Mouse (Mus musculus) brown adipose tissue, adult 24 weeks (tissue): ENCODE data around the gene Diras2. TPM values are rescaled to one million over a fixed set of nuclear protein-coding genes. Genes with fewer than 3 reads are reported as not detected.
"Not testable (repeated sequence)": the region's sequence is repeated elsewhere in the genome, so short reads cannot be mapped to it uniquely, and the experiment has no call there.

Experiments
- H3K27ac ChIP-seq: fragments of 200-500 bp; replicated peaks from 2 replicates; pipeline ENCODE4 v1.5.1; 2012; ENCODE audit warnings: low read depth, mild to moderate bottlenecking, low read length
- H3K4me1 ChIP-seq: fragments of 200-500 bp; 2 replicates; pipeline ENCODE4 v1.6.1; 2012; ENCODE audit warnings: low read length, mixed read lengths; ENCODE audit not compliant: control insufficient read depth, insufficient read depth, insufficient read length
- H3K4me3 ChIP-seq: fragments of 200-500 bp; 2 replicates; pipeline ENCODE4 v1.5.1; 2012; ENCODE audit warnings: low read depth, mild to moderate bottlenecking, low read length, moderate library complexity; ENCODE audit not compliant: insufficient read depth
- polyA plus RNA-seq: library from polyadenylated mRNA; stranded (reverse); fragments of >200 nt; gene quantifications from 2 replicates; pipeline ENCODE4 v1.2.4, GENCODE M21; 2012; ENCODE audit not compliant: missing spikeins, insufficient read depth, insufficient read length

Gene Diras2
- polyA plus RNA-seq, 1 experiment: 0.28 TPM

DNA sequence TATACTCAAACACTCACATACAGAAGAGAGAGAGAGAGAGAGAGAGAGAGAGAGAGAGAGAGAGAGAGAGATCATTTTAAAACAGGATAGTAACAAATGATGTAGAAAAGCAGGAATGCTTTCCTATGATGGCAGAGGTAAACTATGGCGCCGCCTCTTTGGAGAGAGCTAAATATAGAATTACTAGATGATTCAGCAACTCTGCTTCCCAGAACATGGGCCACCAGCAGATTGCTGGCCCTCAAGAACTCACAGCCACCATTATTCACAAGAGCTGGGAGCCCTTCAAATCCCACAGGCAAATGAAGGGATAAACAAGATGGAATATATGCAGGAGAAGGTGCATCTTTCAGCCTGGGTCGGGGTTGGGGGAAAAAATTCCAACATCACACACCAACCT is 15.0 kb downstream of the Diras2 start:
- Histone ChIP-seq H3K4me1 (no peaks in the 10 kb centered on the region), H3K27ac (no peak overlapping the region), H3K4me3 (no peak overlapping the region)

DNA sequence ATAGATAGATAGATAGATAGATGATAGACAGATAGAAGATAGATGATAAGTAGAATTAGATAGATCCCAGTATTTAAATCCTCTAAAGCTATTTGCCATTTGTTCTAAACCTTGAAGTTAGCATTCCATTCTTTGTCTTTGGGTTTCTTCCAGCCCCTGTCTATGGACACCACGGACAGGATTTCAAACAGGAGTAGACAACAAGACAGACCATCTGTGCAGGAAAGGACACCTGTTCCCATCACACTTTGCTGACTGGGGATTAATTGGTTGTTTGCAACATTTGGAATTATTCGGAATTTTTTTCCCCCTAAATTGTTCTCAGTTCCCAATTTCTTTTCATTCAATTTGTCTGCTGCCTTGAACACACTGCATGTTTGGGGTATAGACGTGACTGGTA is 17.5 kb downstream of the Diras2 start:
- Histone ChIP-seq H3K27ac (no peak overlapping the region), H3K4me1 (no peaks in the 10 kb centered on the region), H3K4me3 (no peak overlapping the region)

DNA sequence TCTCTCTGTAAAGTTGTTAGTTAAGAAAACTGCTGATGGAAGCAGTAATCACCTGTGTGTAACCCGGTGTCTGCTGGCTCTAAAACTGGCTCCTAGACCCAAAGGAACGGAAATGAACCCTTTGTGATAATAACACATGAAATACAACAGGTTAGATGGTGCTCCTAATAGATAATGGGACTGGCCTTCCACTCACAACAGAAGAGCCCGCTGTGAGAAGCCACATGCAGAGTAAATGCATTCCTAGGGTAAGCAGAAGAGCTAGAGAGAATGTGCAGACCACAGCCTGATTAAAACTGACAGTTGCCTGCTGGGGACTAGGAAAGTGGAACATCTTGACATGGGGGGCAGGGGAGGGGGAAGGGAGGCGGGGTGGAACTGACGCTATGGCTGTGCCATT is 18.7 kb downstream of the Diras2 start:
- Histone ChIP-seq H3K4me3 (no peak overlapping the region), H3K4me1 (no peaks in the 10 kb centered on the region), H3K27ac (no peak overlapping the region)

DNA sequence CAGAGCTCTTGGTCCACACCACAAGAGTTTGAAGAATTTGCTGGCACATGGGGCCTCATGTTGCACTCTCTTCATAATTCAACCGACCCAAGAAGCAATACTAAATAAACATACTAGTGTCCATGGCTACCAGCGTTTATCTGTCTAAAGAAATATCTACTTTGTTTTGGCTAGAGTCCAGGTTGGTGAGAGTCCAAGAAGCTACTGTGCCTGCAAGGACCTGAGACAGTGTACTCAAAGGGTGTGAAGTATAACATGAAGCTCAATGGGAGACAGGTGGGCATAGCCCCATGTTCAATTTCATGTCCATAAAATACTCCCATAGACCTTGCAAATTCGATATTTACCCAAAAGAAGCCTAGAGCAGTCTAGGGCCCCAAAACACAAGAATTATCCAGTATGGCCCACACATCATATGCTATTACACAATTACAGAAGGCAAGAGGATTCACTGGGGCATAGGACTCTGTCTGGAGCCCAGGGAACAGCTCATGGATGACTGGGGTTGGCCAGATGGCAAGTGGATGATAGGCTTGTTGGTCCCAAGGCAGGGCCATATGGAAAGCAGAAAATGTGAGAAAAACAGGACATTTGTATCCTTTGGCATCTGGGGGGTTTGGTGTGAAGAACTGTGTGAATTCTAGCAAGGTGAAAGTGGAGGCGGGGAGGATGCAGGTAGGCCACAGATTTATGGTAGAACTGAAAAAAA is 20.8 kb downstream of the Diras2 start:
- Histone ChIP-seq H3K27ac (no peak overlapping the region), H3K4me1 (no peaks in the 10 kb centered on the region), H3K4me3 (no peak overlapping the region)

DNA sequence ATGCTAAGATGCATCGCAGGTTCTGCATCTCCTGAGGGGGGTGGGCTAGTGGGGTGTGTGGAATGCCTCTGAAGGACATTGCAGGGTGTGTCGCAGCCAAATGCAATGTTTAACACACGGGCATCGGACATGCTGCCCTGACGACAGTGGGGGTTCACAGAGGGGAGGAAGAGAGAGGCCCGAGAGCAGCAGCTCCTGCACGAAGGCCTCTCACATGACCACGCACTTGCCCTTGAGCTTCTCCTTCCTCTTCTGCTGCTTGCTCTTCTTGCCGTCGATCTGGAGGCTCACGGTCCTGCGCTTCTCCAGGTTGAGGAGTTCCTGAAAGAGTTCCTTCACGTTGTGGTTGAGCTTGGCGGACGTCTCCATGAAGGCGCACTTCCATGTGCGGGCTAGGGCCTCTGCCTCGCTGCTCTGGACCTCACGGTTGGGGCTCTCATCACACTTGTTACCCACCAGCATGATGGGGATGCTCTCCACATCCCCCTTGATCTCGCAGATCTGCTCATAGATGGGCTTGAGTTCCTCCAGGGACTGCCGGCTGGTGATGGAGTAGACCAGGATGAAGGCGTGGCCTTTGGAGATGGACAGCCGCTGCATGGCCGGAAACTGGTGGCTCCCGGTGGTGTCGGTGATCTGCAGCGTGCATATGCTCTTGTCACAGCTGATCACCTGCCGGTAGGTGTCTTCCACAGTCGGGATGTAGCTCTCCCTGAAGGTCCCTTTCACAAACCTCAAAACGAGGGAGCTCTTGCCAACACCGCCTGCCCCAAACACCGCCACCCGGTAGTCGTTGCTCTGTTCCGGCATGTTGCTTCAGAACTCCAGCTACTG is 23.4 kb downstream of the Diras2 start:
- Histone ChIP-seq H3K27ac (no peak overlapping the region), H3K4me3 (no peak overlapping the region), H3K4me1 (no peaks in the 10 kb centered on the region)

DNA sequence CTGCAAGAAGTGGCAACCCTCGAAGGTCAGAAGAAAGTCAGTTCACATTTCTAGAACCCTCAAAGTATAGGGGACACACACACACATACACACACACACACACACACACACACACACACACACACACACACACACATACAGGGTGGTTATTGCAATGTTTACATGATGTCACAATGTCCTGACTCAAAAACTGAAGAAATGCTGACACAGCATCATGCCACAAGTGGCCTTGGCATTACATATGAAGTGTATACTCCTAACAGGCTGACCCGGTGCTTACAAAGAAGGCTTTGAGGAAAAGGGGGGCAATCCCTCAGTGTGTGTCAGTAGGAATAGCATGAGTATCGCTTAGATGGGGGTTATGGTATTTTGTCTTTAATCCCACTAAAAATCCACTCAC is 24.3 kb downstream of the Diras2 start:
- not testable (repeated sequence) for H3K4me1 ChIP-seq, H3K4me3 ChIP-seq, H3K27ac ChIP-seq

DNA sequence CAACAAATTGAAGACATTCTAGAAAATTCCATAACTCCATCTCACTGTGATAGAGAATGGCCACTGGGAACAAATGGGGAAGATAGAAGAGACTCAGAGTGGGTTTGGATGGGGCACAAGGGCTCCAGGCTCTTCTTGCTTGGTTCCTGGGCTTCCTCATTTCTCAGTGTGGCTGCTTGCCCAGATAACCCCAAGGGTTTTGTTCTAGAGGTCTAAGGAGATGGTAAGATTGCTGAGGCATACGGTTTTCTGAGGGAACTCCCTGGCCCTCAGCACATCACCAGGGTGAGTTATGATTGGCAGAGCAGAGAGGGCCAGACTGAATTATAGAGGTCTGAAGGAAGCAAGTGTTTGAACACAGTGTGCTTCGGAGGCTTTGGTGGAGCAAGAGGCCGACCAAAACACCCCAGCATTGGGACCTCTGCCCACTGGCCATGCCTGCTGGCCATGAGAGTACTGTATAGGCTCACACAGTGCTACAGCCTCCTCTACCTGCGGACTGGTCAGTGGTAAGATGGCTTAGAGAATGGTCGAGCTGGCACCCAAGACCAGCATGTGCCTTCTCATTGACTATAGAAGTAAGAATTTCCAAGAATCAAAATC is 25.3 kb downstream of the Diras2 start:
- not testable (repeated sequence) for H3K4me1 ChIP-seq, H3K27ac ChIP-seq, H3K4me3 ChIP-seq

DNA sequence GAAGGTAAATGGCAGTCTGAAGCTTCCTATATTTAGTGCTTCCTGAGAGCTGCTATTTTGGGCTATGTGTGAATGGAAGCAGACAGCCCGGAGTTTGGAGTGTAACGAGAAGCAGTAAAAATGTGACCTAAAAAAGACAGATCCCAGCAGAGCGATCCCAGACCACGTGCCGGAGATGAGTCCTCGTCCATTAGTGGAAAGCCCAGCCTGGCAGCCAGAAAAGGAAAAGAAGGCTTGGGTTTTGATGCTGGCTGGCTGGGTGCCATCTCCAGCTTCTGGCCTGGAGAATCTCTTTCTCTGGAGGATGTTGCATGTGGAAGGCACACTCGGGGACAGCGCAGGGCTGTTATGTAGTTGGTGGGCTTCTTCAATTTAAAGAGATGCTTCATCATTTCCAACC is 29.4 kb downstream of the Diras2 start:
- Histone ChIP-seq H3K27ac (no peak overlapping the region), H3K4me3 (no peak overlapping the region), H3K4me1 (no peaks in the 10 kb centered on the region)

DNA sequence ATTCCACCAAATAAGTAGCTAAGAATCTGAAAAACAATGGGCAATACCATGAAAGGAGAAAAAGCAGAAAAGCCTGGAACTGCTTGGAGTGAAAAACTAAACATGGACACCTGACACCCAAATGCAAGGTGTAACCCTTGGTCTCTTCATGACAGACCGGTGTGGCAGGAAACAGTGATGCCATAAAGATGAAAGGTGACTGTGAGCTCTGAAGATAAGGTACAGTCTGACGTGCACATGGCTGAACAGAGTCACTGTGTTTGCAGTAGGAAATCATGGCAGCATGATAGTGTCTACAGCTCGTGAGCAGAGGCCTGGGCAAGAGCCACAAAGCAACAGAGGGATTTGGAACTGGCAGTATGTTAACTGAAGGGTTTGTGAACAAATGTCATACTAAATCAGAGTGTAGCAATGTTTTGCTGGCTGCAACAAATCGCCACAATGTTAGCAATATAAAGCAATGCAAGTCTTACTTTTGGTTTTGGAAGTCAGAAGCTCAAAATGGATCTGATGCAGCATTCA is 34.0 kb downstream of the Diras2 start:
- Histone ChIP-seq H3K27ac (no peak overlapping the region), H3K4me1 (no peaks in the 10 kb centered on the region), H3K4me3 (no peak overlapping the region)

DNA sequence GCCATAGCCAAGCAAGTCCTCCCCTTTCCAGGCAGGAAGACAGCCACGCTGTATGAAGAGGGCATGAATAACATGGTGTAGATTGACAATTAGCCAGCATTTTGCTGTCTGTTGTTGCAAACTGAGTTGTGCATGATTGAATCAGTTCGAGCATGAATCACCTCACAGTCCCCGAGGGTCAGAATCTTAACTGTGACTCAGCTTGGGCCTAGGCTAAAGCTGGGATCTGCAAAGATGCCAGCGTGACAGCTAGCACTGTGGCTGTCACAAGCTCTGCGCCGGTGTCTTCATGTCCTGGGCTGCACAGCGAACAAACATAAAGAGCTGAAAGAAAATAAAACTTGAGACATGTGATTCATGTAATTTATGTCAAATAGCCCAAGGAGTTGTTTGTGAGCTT is 42.3 kb downstream of the Diras2 start:
- Histone ChIP-seq H3K4me3 (no peak overlapping the region), H3K4me1 (no peaks in the 10 kb centered on the region), H3K27ac (no peak overlapping the region)

DNA sequence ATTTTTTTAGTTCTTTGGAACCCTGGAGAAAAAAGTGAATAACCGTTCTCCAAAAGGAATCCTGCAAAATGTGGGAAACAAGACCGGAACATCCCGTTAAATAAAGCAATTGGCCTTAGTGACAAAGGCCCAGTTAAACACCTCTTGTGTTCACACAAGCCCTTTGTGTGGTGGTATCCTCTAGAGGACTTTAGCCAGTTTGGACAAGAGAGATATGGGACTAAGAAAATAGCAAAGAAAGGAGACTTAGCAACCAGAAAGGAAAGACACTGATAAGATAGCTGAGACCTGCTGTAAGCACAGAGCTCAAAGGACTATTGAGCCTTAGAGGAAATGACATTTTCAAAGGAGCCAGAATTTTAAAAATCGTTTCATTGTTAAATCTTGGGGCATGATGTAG is 47.0 kb downstream of the Diras2 start:
- H3K27ac ChIP-seq: no peak overlapping the region
- H3K4me1 ChIP-seq: no peaks in the 10 kb centered on the region
- no peak overlapping the region for H3K4me3 ChIP-seq

DNA sequence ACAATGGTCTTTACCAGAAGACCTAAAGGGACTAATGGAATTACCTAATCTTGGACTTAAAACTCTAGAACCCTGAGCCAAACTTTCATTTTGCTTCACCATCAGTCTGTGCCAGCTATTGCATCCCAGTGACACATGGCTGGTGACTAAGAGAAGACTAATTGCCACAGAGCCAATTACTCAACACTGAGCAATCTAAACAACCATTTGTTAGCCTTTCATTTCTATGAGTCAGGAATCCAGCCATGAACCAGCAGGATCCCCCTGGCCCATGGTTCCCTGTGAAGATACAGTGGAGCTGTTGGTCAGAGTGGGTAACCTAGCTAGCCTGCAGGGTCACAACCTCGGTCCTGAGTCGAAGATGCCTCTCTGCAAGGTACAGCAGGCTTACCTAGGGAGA is 49.3 kb downstream of the Diras2 start:
- Histone ChIP-seq H3K4me3 (no peak overlapping the region), H3K27ac (no peak overlapping the region), H3K4me1 (no peaks in the 10 kb centered on the region)

DNA sequence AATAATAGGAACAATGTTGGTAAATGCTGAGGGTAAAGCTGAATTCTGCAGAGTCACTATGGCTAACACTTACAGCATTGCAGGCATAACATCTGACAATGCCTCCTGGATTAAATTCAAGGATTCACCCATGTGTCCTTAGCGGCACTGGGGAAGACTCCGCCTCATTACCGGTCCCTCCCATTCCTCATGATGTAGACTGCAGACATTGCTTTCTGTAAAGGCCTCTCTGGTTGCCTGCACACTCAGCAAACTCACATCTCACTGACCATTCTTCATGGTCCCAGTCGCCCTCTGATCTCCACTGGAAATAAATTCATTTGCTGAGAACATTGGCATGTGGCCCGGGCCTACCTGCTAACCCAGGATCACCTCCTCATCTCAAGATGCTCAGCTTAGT is 51.9 kb downstream of the Diras2 start:
- no peak overlapping the region for H3K27ac ChIP-seq
- H3K4me3 ChIP-seq: no peak overlapping the region

DNA sequence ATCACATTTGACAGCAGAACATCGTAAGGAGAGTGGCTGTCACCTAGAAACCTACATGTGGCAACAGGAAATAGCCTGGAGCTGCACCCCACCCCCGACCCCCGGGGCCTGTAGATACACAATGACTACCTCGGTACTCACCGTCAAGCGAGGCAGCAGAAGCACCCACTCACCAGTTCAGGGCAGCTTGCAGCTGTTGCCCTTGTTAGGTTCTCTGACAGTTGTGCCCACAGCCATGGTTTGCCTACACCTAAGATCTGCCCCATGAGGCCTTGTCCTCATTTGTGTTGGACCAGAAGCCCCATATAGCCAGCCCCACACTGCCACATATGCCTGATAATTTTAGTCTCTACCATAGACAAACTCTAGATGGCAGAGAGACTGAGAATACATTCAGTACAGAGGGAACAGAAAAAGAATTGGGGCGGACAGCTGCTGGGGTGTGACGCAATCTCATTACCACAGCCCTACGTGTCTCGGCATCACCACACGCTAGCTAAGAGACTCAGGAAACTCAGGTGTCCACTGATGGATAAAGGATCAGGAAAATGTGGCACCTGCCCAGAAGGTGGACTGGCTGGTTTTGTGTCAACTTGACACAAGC is 54.0 kb downstream of the Diras2 start:
- Histone ChIP-seq H3K4me3 (no peak overlapping the region), H3K27ac (no peak overlapping the region), H3K4me1 (no peaks in the 10 kb centered on the region)

More for the DNA sequence above, 51.9 kb downstream of the Diras2 start:
- no peaks in the 10 kb centered on the region for H3K4me1 ChIP-seq

DNA sequence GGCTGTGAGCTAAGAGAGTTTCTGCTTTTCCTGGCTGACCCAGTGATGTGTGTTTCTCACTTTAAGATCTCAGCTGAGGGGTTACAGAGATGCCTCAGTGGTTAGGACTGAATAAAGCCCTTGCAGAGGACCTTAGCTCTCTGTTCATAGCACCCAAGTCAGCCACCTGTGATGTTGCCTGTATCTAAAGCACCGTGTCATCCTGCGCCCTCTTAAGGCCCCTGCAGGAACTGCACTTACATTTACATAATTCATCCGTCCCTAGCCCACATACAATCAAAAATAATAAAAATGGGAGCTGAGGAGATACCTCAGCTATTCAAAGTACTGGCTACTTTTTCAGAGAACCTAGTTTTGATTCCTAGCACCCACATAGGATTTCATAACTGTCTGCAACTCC is 54.9 kb downstream of the Diras2 start:
- H3K4me3 ChIP-seq: no peak overlapping the region

More for the DNA sequence above, 54.9 kb downstream of the Diras2 start:
- no peak overlapping the region for H3K27ac ChIP-seq
- no peaks in the 10 kb centered on the region for H3K4me1 ChIP-seq
